Mouse (Mus musculus) lung, postnatal 10 days (tissue): ENCODE results near the gene Mmp25.

Experiments
- DNase-seq: peaks from one replicate; pipeline ENCODE4 v3.0.0; 2021

Mmp25 gene

GRCm38 (mm10) chr17:23661526-23661925, 16.4 kb upstream of the Mmp25 start:
- peak; percentile 36 for DNase-seq

GRCm38 (mm10) chr17:23660876-23661200, 15.8 kb upstream of the Mmp25 start:
- DNase-seq = peak; percentile 18

- DNase-seq = peak; percentile 77
These were observed 15.2 kb upstream of the Mmp25 start, which contains the start of gene Bicdl2 for GRCm38 (mm10) chr17:23660117-23660875. Gene Bicdl2 (plus strand): TSS chr17:23660506.

- DNase-seq = no peak
These were observed 13.4 kb upstream of the Mmp25 start for GRCm38 (mm10) chr17:23658450-23658849.

GRCm38 (mm10) chr17:23654410-23654809, 9.3 kb upstream of the Mmp25 start:
- no peak for DNase-seq

GRCm38 (mm10) chr17:23654001-23654400, 8.9 kb upstream of the Mmp25 start:
- DNase-seq = no peak

- DNase-seq = no peak
These were observed 8.2 kb upstream of the Mmp25 start for GRCm38 (mm10) chr17:23653324-23653723.

- DNase-seq = no peak
These were observed 6.3 kb upstream of the Mmp25 start for GRCm38 (mm10) chr17:23651363-23651762.

GRCm38 (mm10) chr17:23645894-23646293, 817 bp upstream of the Mmp25 start:
- DNase-seq = no peak

- DNase-seq = no peak
These were observed 13.8 kb downstream of the Mmp25 start for GRCm38 (mm10) chr17:23631241-23631640.

GRCm38 (mm10) chr17:23630195-23631020, 14.7 kb downstream of the Mmp25 start:
- DNase-seq = peak; percentile 88

- DNase-seq = no peak
These were observed 17.3 kb downstream of the Mmp25 start for GRCm38 (mm10) chr17:23627813-23628212.

GRCm38 (mm10) chr17:23620351-23620750, 24.7 kb downstream of the Mmp25 start:
- DNase-seq = no peak

GRCm38 (mm10) chr17:23617087-23617486, 28.0 kb downstream of the Mmp25 start:
- DNase-seq = no peak

- peak; percentile 71 for DNase-seq
These were observed 34.7 kb downstream of the Mmp25 start for GRCm38 (mm10) chr17:23610361-23610800.

GRCm38 (mm10) chr17:23609612-23610011, 35.5 kb downstream of the Mmp25 start:
- DNase-seq = no peak

GRCm38 (mm10) chr17:23605220-23605619, 39.9 kb downstream of the Mmp25 start:
- DNase-seq = no peak

- DNase-seq = no peak
These were observed 40.7 kb downstream of the Mmp25 start for GRCm38 (mm10) chr17:23604394-23604793.

- DNase-seq = peak; percentile 36
These were observed 41.5 kb downstream of the Mmp25 start for GRCm38 (mm10) chr17:23603542-23603941.

GRCm38 (mm10) chr17:23603077-23603476, 42.0 kb downstream of the Mmp25 start:
- DNase-seq = peak; percentile 9

GRCm38 (mm10) chr17:23601836-23602585, 43.1 kb downstream of the Mmp25 start:
- DNase-seq = no peak

GRCm38 (mm10) chr17:23600641-23601622, 44.1 kb downstream of the Mmp25 start, which contains the start of gene Zscan10:
Gene Zscan10 (plus strand): TSS chr17:23600856.
- DNase-seq = peak; percentile 6
